Mouse (Mus musculus): ENCODE data around the gene Usp25.

The Usp25 gene

DNA sequence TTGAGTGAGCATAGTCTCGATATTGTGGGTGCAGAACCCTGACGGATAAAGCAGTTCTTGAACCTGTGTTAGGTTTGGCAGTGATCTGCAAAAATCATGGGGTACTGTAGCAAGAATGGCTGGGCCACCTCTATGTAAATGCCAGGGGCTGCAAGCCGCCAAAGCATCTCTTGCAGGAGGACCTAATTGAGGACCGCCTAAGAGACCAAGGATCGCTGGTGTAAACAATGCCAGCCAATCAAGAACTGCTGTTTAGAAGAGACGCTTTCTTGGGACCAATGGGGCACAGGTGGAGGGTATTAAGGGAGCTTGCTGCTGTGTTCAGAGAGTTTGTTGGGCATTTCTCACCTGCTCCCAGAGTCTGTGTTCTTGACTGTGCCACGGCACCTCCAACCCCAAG lies 127.1 kb downstream of the Usp25 start:
- no peak for DNase-seq (ENCODE audit: extremely low read depth, low read depth)

DNA sequence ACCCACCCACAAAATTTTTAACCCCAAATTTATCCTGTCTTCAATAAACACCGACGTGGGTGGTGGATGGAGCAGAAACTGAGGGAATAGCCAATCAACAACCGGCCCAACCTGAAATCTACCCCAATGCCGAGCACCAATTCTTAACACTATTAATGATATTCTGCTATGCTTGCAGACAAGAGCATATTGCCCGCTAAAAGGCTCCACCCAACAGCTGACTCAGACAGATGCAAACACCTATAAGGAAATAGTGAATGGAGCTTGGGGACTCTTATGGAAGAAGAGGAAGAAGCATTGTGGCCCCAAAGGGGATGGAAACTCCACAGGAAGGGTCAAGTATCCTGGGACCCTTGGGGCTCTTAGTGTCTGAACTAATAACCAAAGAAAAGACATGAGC lies 133.3 kb downstream of the Usp25 start:
- no peak for DNase-seq (ENCODE audit: extremely low read depth, low read depth)

DNA sequence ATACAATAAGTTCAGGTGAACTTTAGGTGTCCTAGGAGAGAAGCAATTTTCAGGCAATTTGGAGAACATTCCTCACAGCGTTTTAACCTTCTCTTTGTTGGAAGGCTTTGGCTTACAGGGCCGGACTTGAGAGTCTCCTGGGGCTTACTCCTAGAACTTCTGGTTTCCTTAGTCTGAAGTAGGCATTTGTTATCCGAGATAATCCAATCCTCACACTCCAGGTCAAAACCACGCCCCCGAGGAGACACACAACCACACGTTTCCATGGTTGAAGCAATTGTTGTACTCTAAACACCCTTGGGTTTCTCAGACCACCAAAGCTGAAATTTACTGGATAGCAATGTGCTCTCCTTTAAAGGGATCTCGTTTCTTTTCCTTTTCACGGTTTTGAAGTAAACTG lies 136.8 kb downstream of the Usp25 start:
- DNase-seq (ENCODE audit: extremely low read depth, low read depth) = no peak

DNA sequence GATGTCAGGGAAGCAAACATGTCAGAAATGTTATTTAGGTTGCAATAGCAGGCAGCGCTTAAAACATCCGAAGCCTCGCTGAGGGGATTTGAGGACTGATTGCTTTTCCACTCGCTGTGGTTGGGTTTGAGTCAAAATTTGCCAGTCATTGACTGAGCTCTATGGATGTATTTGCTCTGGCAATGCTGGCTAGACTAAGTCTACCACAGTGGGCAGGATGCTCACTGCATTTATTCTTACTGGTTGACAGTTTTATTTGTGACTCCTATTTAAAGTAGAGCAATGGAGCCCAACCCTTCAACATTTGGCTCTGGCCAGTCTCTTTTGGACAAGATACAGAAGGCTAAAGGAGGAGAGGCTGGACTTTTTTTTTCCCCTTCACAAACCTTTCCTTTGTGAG lies 137.4 kb downstream of the Usp25 start:
- DNase-seq (ENCODE audit: extremely low read depth, low read depth) = no peak

DNA sequence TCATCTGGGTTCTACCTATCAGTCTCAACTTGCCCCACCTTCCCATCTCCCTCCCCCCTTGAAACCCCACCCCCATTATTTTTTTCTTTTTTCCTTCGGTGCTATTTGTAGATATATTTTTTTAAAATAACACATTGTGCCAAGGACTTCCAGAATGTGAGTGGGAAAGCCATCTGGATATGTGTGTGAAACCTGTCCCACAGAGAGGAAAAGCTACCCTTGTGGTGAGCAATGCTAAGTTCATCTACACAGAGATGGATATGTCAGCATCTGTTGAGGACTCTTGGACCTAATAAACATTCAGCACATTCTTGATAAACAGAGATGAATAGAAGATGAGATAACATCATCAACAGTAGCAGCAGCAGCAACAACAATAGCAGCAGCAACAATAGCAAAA lies 138.8 kb downstream of the Usp25 start:
- no peak for DNase-seq (ENCODE audit: extremely low read depth, low read depth)

- DNase-seq (ENCODE audit: extremely low read depth, low read depth) = no peak
These were observed 139.8 kb downstream of the Usp25 start for GRCm38 (mm10) chr16:77153216-77153715.

DNA sequence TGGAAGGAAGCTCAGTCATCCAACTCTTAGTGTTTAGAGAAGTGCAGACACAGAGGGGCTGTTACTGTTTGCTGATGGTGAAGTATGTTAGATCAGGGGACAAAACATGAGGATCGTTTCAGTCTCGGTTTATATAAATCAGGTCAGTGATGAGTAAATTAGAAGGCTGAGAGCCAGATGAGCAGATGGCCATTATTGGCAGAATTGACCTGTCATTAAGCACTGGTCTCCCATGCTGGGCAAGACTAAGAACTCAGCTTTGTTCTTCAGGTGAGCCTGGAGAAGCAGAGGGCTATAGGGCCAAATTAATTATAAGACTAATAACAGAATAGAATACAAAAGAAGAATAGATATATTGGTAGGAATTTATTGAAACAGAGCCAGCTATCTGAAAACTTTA lies 140.3 kb downstream of the Usp25 start:
- DNase-seq (ENCODE audit: extremely low read depth, low read depth) = no peak

GRCm38 (mm10) chr16:77154831-77155230 lies 141.3 kb downstream of the Usp25 start:
- DNase-seq (ENCODE audit: extremely low read depth, low read depth) = no peak
